Comparison of ENCODE assay signal across 23 mouse cellular contexts in genomic region chrX:152158294-152158693, GRCm38 (mm10).
"Had no signal": no experiment of that assay in that cellular context is flagged by ENCODE, and none has a peak within 500 bp of the region (broad histone marks: within the 10 kb centered on the region; RNA-seq: fewer than 3 reads in every experiment).

No protein-coding gene starts in this region.

- H3K9me3 ChIP-seq: heart, embryonic 10.5 days; heart, embryonic 12.5 days; hindbrain, embryonic 10.5 days; hindbrain, embryonic 12.5 days; limb, embryonic 15.5 days; liver, embryonic 12.5 days had no signal

- H3K36me3 ChIP-seq: heart, embryonic 10.5 days; heart, embryonic 12.5 days; hindbrain, embryonic 10.5 days; hindbrain, embryonic 12.5 days; limb, embryonic 15.5 days; liver, embryonic 12.5 days had no signal

- H3K27ac ChIP-seq: gastrocnemius, adult 2 months; heart, embryonic 10.5 days; hindbrain, embryonic 10.5 days; hindbrain, embryonic 12.5 days; hindbrain, embryonic 14.5 days; layer of hippocampus, adult 2 months; left cerebral cortex, adult 2 months; limb, embryonic 15.5 days; liver, embryonic 12.5 days; liver, embryonic 14.5 days had no signal

- H3K4me3 ChIP-seq: gastrocnemius, adult 2 months; heart, embryonic 10.5 days; heart, embryonic 12.5 days; hindbrain, embryonic 10.5 days; hindbrain, embryonic 12.5 days; layer of hippocampus, adult 2 months; left cerebral cortex, adult 2 months; limb, embryonic 15.5 days; liver, embryonic 12.5 days had no signal

- DNase-seq: gastrocnemius, adult 2 months; gastrocnemius, postnatal 10 days; gastrocnemius, postnatal 25 days; heart, adult 18-20 months; heart, postnatal 10 days; heart, postnatal 4 days; kidney, adult 18-20 months; kidney, adult 8-10 months; kidney, postnatal 25 days; kidney, postnatal 4 days had no signal

- H3K4me2 ChIP-seq: heart, embryonic 12.5 days; hindbrain, embryonic 12.5 days; hindbrain, embryonic 14.5 days; limb, embryonic 15.5 days; liver, embryonic 12.5 days had no signal

- ATAC-seq: hindbrain, embryonic 16.5 days; inflammation-experienced regulatory T-cells, adult 6 months; intestine, postnatal 0 days; liver, embryonic 12.5 days had no signal

- H3K9ac ChIP-seq: heart, embryonic 12.5 days; hindbrain, embryonic 12.5 days; hindbrain, embryonic 14.5 days; limb, embryonic 15.5 days; liver, embryonic 12.5 days; liver, embryonic 14.5 days had no signal

- H3K4me1 ChIP-seq: heart, embryonic 10.5 days; hindbrain, embryonic 10.5 days; hindbrain, embryonic 12.5 days; limb, embryonic 15.5 days; liver, embryonic 12.5 days had no signal
